Comparison of ENCODE assay signal across 11 mouse cellular contexts in the genomic region with DNA sequence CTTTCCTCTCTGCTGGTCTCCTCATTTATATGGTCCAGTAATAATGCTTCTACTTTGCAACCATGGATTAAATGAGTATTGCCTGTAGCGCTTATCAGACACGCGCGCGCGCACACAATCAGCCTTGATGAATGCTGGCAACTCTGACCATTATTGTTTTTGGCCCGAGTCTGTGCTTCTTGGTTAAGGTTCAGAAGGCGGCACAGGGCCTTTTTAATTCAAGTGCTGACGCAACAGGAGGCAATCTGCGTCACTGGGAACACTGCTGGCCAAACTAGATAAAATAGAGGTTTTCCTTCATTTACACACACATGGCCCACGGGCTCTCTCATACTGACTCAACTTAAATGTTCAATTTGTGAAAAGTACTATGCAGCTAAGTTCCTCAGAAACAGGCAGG.
A peak's percentile ranks its signal among the peaks of the same experiment; 100 is the strongest.
DNase-seq lines count a peak whose midpoint lies in the region; ATAC-seq lines count a peak whose summit lies in the region.
"Had no signal": no experiment of that assay in that cellular context is flagged by ENCODE, and none has a peak within 500 bp of the region (broad histone marks: within the 10 kb centered on the region; RNA-seq: fewer than 3 reads in every experiment).

No protein-coding gene starts in this region.

- H3K27me3 ChIP-seq in heart, embryonic 11.5 days (ENCODE audit: control insufficient read depth, insufficient read depth, low read length): no peaks in the 10 kb centered on the region
- H3K27me3 ChIP-seq: embryonic facial prominence, embryonic 13.5 days had no signal

- DNase-seq in left cerebral cortex, postnatal 4 days: peak; percentile 16
- DNase-seq in left cerebral cortex, postnatal 25 days (ENCODE audit: low spot score in 2 of 2): no peak
- peak; percentile 58 for DNase-seq in ZHBTc4 (ENCODE audit: low read depth, low spot score)
- peak; percentile 27 for DNase-seq in kidney, postnatal 14 days
- DNase-seq in gastrocnemius, postnatal 14 days: no peak
- DNase-seq in yolk sac, embryonic 10.5 days (ENCODE audit: low spot score): no peak
- no peak for DNase-seq in layer of hippocampus, postnatal 25 days (ENCODE audit: extremely low spot score in 1 of 2, low spot score in 1 of 2)
- DNase-seq: lung, embryonic 14.5 days; right cerebral cortex, postnatal 4 days had no signal

- no peak overlapping the region for H3K9ac ChIP-seq in heart, embryonic 11.5 days (ENCODE audit: low read depth, low read length)
- H3K9ac ChIP-seq: embryonic facial prominence, embryonic 13.5 days; lung, embryonic 14.5 days had no signal

- no peaks in the 10 kb centered on the region for H3K9me3 ChIP-seq in heart, embryonic 11.5 days (replicated peaks; ENCODE audit: control insufficient read depth, low read length)
- H3K9me3 ChIP-seq: embryonic facial prominence, embryonic 13.5 days had no signal

- intact Hi-C loops in left cerebral cortex, postnatal 4 days (cut with DNase I): no loop called here
- intact Hi-C loops in left cerebral cortex, postnatal 25 days (cut with DNase I): no loop called here
- intact Hi-C loops in gastrocnemius, postnatal 14 days (cut with DNase I; ENCODE audit: low total_unique reads): no loop called here

- H3K27ac ChIP-seq in heart, embryonic 11.5 days (ENCODE audit: low read depth, low read length): no peak overlapping the region
- H3K27ac ChIP-seq: embryonic facial prominence, embryonic 13.5 days had no signal

- 73% methylated on average over 11 of the region's 11 CpGs for WGBS in heart, embryonic 11.5 days (ENCODE audit: insufficient replicate concordance)

- H3K4me3 ChIP-seq in heart, embryonic 11.5 days (ENCODE audit: low read depth, low read length): no peak overlapping the region
- H3K4me3 ChIP-seq: embryonic facial prominence, embryonic 13.5 days had no signal

- no peak overlapping the region for H3K4me2 ChIP-seq in heart, embryonic 11.5 days
- H3K4me2 ChIP-seq: embryonic facial prominence, embryonic 13.5 days; lung, embryonic 14.5 days had no signal

- H3K4me1 ChIP-seq in heart, embryonic 11.5 days (ENCODE audit: control insufficient read depth, insufficient read depth, low read length): no peaks in the 10 kb centered on the region
- H3K4me1 ChIP-seq: embryonic facial prominence, embryonic 13.5 days had no signal

- peak; percentile 42 for ATAC-seq in heart, embryonic 11.5 days (replicated peaks; ENCODE audit: insufficient number of reproducible peaks, low FRiP score, low TSS enrichment)

- H3K36me3 ChIP-seq in heart, embryonic 11.5 days (ENCODE audit: control insufficient read depth, insufficient read depth, low read length): no peaks in the 10 kb centered on the region
- H3K36me3 ChIP-seq: embryonic facial prominence, embryonic 13.5 days had no signal

Comparison
In these comparisons a context has a peak if more than half of its experiments do, and no peak if none do; other contexts are left out.
1. DNase-seq: peak in left cerebral cortex, postnatal 4 days (single experiment), ZHBTc4 (single experiment) and kidney, postnatal 14 days (single experiment); none in left cerebral cortex, postnatal 25 days (0 of 2), gastrocnemius, postnatal 14 days (single experiment), yolk sac, embryonic 10.5 days (single experiment) and layer of hippocampus, postnatal 25 days (0 of 2).